Mouse (Mus musculus): ENCODE measurements at regions not wholly inside any gene's neighbourhood (a gene's known extent, or its start where the extent isn't known, plus 50 kb on each side); places are given as distances from the start of the nearest gene placed in this dataset.

- no peak for DNase-seq
Measured at GRCm38 (mm10) chr5:111789904-111790303, 56.2 kb downstream of the Gm26897 start.

DNA sequence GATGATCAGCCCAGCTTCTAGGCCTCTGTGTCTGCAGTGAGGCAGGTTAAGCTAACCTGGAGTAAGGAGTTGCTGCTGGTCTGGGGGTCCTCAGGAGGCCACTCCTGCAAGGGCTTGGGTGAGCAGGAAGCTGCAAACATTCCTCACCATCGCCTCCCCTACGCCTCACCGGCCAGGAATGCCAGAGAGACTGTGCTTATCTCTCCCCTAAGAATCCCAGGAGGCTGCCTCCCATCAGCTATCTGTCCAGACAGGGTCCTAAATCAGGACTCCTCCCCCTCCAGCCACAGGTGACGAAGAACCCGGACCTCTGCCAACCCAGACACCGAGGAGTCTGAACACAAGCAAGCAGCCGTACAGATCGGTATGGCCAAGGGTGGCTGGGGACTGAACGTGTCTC, 56.8 kb downstream of the Gm26897 start:
- no peak for DNase-seq

DNA sequence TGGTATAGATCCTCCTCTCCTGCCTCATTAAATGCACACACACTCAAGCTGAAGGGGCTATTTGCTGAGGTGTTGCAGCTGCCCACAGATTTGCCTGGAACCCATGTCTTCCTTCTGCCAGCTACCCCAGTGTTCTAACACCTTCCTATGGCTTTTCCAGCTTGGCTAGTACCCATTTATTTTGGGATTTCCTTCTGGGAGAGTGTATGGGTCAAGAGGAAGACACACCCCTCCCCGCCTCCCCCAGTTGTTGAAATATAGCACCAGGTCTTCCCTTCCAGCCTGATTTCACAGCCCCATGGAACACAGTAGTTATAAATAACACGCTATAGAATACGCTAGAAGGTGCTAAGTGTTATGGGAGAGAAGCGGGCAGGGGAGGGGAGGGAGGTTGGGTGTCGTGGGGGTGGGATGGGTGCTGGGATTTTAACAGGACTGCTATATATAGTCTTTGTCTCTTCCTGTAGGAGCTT, 57.4 kb downstream of the Gm26897 start:
- no peak for DNase-seq

GRCm38 (mm10) chr5:111792746-111793145, 59.0 kb downstream of the Gm26897 start:
- no peak for DNase-seq

DNA sequence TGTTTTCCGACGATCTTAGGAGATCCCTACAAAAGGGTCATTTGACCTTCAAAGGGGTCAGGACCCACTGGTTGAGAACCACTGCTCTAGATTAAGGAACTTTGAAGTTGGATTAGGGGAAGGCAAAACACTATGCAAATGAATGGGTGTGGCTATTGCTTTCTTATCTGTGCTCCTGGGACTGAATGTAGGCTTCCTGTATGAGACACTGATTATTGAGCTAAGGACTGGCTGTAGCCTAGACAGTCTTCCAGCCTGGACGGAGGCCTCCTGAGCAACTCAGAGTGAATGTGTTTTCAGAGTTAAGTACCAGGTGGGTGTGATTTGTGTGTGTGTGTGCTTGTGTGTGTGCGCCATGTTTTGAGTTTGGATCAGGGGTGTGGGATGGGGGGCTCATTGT, 59.5 kb downstream of the Gm26897 start:
- no peak for DNase-seq

DNA sequence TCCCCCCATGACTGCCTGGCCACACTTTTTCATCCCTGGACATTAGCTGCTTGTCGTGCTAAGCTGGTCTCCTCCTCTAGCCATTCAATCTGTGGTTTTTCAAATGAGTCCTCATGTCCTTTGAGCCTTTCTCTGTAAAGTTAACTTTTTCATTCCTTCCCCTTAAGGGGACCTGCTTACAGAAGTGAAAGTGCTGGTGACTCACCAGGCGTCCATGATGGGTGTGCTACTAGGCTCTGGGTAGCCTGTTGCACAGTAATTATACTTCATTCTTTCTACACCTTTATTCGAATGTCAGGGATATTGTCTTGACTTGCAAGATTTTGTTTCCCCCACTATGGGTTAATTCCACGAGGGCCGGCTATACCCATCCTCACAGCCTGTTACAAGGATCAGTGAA, 63.2 kb downstream of the Gm26897 start:
- DNase-seq: no peak

DNA sequence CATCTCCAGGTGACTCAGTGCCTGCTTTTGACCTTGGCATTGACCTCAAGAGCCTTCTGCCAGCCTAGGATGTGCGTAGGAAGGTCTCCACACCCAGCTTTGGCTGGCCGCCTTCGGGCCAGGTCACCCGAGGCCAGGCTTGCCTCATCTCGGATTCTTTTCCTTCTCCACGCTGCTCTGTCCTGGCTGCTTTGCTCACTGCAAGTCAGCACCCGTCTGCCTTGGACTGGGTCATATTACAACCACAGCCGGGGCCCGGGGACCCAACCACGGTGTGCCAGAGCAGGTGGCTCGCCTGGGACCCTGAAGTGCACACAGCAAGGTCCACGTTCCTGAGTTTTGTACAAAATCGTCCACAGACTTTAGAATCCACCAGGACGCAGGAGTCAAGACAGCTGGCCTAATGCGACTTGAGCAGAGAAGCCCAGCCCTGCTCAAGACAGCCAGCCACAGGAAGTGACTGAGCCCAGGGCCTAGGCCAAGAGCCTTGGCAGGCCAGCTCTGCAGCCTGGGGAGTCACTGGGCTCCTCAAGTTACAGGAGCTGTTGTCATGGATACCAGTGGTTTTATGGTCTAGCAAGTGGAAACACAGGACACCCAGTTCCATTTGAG, 66.1 kb downstream of the Gm26897 start:
- no peak for DNase-seq

DNA sequence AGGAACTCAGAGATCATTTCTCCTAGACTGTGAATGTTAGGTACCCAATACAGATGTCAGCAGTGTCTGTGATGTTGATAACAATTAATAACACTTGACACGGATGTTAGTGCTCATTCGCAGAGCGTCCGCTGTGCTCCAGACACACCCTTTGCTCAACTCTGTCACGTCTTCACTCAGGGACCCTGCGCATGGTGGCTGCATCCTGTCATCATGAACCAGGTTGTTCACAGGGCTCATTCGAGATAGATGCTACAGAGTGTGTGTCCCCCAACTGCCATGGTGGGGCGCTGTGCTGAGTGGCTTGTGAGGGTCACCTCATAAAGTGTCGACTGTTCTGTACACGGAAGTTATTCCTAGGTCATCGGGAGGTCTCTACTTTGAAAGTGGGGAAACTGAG, 66.8 kb downstream of the Gm26897 start:
- DNase-seq: peak; percentile 25

DNA sequence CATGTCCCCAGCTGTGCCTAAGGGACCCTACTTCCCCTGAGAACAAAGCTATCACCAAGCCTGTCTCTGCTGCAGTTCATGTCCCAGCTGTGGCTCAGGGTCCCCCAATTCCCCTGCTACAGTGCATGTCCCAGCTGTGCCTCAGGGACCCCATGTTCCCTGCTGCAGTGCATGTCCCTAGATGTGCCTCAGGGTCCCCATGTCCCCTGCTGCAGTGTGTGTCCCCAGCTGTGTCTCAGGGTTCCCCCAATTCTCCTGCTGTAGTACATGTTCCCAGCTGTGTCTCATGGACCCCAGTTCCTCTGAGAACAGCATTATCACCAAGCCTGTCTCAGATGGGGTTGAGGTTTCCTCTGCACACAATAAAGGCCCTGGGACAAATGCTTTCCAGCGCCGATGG, 67.3 kb downstream of the Gm26897 start:
- DNase-seq: no peak

- no peak for DNase-seq
Measured at GRCm38 (mm10) chr5:111804542-111804941, 70.8 kb downstream of the Gm26897 start.

GRCm38 (mm10) chr5:111805150-111805549, 71.4 kb downstream of the Gm26897 start:
- DNase-seq: no peak

DNA sequence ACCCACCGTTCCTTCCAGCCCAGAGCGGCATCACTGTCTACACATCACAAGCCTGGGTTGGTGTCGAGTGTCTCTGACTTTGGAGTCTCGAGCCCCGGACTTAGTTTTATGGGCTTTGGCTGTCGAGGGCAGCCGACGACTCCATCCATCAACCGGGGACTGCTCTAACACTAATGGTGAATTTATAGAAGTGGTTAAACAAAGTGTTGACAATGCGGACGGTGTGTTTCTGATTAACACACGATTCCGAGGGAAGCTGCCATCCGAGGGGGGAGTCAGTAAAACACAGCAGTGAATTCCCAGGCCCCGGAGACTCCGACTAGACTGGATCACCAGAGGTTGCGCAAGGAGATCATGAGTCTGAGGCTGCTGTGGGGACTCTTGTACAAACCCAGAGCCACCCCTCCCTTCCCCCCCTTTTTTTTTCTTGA, 72.1 kb downstream of the Gm26897 start:
- no peak for DNase-seq

GRCm38 (mm10) chr5:111810079-111810808, 76.5 kb downstream of the Gm26897 start:
- DNase-seq: peak; percentile 30

DNA sequence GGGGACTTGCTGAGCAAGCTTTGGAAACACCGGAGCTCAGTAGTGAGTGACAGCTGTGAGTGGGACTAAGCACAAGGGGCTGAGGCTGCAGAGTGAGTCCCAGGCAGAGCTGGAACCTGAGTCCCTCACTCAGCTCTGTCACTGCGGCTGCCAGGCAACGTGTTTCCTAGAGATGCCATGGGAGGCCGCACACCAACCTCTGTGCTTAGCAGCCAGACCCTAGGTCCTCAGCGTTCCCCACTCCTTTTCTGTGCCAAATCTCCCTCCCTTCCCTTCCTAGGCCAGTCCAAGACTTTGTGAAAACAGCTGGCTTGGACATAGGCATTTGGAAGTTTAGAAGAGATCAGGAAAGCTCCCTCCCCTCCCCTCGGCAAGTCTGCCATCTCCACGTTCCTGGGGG, 78.9 kb downstream of the Gm26897 start:
- DNase-seq: no peak

DNA sequence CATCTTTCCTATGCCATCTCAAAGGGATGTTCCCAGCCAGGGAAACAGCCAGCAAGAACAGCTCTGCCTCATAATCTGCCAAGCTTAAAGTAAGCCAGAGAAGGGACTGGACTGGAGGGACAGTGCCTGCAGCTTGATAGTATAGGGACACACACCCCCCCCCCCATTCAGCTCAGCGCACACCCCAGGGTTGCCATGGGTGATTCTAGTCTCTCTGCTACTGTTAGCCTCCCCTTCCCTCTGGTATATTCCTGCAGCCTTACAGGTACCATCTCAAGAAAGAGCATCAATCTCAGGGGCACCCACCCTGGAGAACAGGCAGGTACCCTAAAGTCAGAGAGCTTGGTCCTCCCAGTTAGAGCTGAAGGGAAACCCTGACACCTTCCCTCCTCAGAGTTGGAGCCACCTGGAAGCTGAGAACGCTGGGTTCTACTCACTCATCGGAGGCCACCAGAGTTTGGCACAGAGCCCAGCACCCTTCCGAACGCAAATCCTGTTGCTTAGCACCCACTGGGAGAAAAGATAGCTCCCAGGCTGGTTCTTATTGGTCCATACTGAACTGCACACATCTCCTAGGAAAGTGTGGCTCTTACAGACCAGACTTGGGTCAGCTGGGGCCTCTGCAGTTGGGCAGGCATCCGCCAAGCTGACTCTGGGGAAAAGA, 79.5 kb downstream of the Gm26897 start:
- no peak for DNase-seq

GRCm38 (mm10) chr5:111814893-111815760, 81.4 kb downstream of the Gm26897 start:
- peak; percentile 57 for DNase-seq

DNA sequence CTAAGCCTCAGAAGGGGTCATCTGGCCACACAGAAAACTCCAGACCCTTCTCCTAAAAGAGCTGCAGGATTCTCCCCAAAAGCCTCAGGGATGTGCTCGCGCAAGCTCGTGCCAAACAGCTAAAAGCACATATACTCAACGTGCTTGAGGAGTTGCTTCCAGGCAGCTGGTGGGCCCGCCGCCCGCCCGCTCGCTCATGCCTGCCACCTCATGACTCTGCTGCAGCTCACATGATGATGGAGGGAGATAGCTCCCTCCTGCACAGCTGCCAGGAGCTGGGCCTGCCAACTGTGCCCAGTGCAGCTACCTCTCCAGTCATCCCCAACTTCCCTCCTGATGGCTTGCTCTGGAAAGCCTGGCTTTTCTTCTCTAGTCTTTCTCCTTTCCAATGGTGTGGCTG, 87.2 kb downstream of the Gm26897 start:
- no peak for DNase-seq

- DNase-seq: no peak
Measured at GRCm38 (mm10) chr5:111822882-111823281, 89.2 kb downstream of the Gm26897 start.

DNA sequence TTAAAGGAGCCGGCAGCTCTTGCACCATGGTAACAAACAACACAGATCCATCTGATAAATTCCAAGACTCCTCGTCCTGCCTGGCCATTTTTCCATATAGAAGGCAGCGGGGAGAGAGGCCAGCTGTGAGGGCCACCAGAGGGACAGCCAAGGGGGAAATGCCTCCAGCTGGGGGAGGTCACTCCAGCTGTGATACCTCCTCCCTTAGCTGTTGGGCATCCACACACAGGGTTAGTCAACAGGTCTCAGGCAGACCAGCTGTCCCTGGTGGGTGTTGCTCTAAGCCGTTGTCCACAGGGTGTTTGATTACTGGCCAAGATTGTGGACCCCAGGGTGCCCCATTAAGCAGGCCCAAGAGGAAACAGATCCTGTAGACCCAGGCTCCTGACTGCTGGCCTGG, 89.7 kb downstream of the Gm26897 start:
- DNase-seq: no peak

- DNase-seq: no peak
Measured at GRCm38 (mm10) chr5:111823842-111824241, 90.1 kb downstream of the Gm26897 start.

DNA sequence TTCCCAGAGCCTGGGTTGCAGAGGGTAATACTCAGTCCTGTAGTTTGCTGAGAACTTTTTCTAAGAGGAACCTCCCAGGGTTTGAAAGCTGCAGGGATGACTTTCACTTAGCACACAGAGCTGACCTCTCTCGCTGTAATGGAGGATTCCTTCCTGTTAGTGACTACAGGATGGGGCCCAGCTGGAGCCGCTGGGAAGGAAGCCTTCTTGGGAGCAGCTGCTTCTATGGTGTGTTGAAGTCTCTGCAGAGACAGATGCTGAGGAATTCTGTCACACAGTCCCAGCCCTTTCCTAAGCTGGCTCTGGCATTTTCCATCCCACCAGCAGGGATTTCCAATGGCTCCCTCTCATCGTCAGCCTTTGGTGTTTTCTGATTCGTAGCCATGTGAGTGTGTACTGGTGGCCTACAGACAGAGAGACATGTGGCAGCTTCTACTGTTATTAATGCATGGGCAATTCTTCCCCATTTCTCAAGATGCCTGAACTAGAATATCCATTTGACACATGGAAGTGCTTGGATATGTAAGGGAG, 90.9 kb downstream of the Gm26897 start:
- no peak for DNase-seq

- DNase-seq: no peak
Measured at GRCm38 (mm10) chr5:111829891-111830290, 96.2 kb downstream of the Gm26897 start.
